Mouse (Mus musculus) intestine, postnatal 0 days (tissue): ENCODE data around the gene Slc37a4. TPM values are rescaled to one million over a fixed set of nuclear protein-coding genes. Genes with fewer than 3 reads are reported as not detected.
"Not testable (repeated sequence)": the region's sequence is repeated elsewhere in the genome, so short reads cannot be mapped to it uniquely, and the experiment has no call there.

Experiments
- ATAC-seq: fragments of 200-750 bp; cut with Nextera tagmentation; 2 replicates; pipeline ENCODE4 v1.8.0; 2017; ENCODE audit warnings: mild to moderate bottlenecking, moderate TSS enrichment, moderate library complexity
- H3K27ac ChIP-seq: fragments of 300-500 bp; sonication (generic); 2 replicates; pipeline ENCODE4 v1.5.1; 2014; ENCODE audit warnings: mild to moderate bottlenecking, low read depth, low read length, moderate library complexity
- H3K27me3 ChIP-seq: fragments of 300-500 bp; sonication (generic); replicated peaks from 2 replicates; pipeline ENCODE4 v1.6.1; 2014; ENCODE audit warnings: low read length, mixed read lengths; ENCODE audit not compliant: control insufficient read depth, insufficient read depth
- H3K36me3 ChIP-seq: fragments of 300-500 bp; sonication (generic); 2 replicates; pipeline ENCODE4 v1.6.1; 2014; ENCODE audit warnings: mild to moderate bottlenecking, moderate library complexity; ENCODE audit not compliant: control insufficient read depth, insufficient read depth
- H3K4me1 ChIP-seq: fragments of 300-500 bp; sonication (generic); replicated peaks from 2 replicates; pipeline ENCODE4 v1.6.1; 2014; ENCODE audit warnings: antibody characterized with exemption, low read length, mixed read lengths; ENCODE audit not compliant: control insufficient read depth, insufficient read depth
- H3K4me2 ChIP-seq: fragments of 300-500 bp; sonication (generic); replicated peaks from 2 replicates; pipeline ENCODE4 v1.6.1; 2014; ENCODE audit warnings: low read depth, mild to moderate bottlenecking, moderate library complexity
- H3K4me3 ChIP-seq: fragments of 300-500 bp; sonication (generic); 2 replicates; pipeline ENCODE4 v1.5.1; 2014; ENCODE audit warnings: low read depth, low read length
- H3K9ac ChIP-seq: fragments of 300-500 bp; sonication (generic); 2 replicates; pipeline ENCODE4 v1.6.1; 2014; ENCODE audit warnings: mild to moderate bottlenecking, low read depth, low read length
- H3K9me3 ChIP-seq: fragments of 300-500 bp; sonication (generic); 2 replicates; pipeline ENCODE4 v1.6.1; 2016; ENCODE audit warnings: mixed run types; ENCODE audit not compliant: control insufficient read depth
- CTCF ChIP-seq: sonication (generic); IDR thresholded peaks from 2 replicates; pipeline ENCODE4 v1.5.1; 2016; ENCODE audit warnings: low read depth, mild to moderate bottlenecking, control low read depth, antibody characterized with exemption, moderate library complexity
- WGBS: fragments of 180-500 bp; shearing (Covaris S2); extraction: QIAGEN DNeasy Blood & Tissue Kit; methylation state at CpG from one replicate; pipeline ENCODE4 v1.1.7; 2014; 5-methylcytosine and 5-hydroxymethylcytosine counted together
- polyA plus RNA-seq: library from polyadenylated mRNA; unstranded; fragments of >200 nt; fragmentation: Nextera tagmentation; extraction: Ambion mirVana; gene quantifications from 2 replicates; pipeline ENCODE4 v1.2.1, GENCODE M21; 2015

Slc37a4 gene
- polyA plus RNA-seq, 1 experiment from 2014 or later, result 150 TPM

DNA sequence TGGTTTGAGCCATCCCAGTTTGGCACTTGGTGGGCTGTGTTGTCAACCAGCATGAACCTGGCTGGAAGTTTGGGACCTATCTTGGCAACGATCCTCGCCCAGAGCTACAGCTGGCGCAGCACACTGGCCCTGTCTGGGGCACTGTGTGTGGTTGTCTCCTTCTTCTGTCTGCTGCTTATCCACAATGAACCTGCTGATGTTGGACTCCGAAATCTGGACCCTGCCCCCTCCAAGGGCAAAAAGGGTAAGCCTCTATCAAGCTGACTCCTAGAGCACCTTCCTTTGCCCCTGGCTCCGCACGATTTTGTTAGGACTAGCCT, 3.1 kb downstream of the Slc37a4 start:
- Histone ChIP-seq H3K4me3 (no peak overlapping the region; the same call in 1 of the 2 replicates), H3K9me3 (no peaks in the 10 kb centered on the region), H3K4me1 (0 out of 2 replicates have a peak, but pooled peaks cover 4% of the 10 kb centered on the region), H3K36me3 (peaks cover 48% of the 10 kb centered on the region), H3K9ac (peak overlapping the region; percentile 83), H3K27me3 (no peaks in the 10 kb centered on the region), H3K4me2 (peak overlapping the region; percentile 93), H3K27ac (peak overlapping the region; percentile 88)
- ATAC-seq, result no peak
- 86% methylated on average over 6 of the region's 6 CpGs for WGBS
- no peak for TF ChIP-seq CTCF

- 38% methylated on average over 4 of the region's 4 CpGs for WGBS
- peaks cover 53% of the 10 kb centered on the region for H3K36me3 ChIP-seq
- H3K27ac ChIP-seq, result peak overlapping the region; percentile 88
- 0 out of 2 replicates have a peak overlapping the region, but pooled peaks have one; percentile 93 for H3K4me2 ChIP-seq
- H3K27me3 ChIP-seq, result no peaks in the 10 kb centered on the region
- H3K9me3 ChIP-seq, result no peaks in the 10 kb centered on the region
- H3K4me1 ChIP-seq, result 0 out of 2 replicates have a peak, but pooled peaks cover 4% of the 10 kb centered on the region
- H3K4me3 ChIP-seq, result no peak overlapping the region
- ATAC-seq, result peak; percentile 55
- no peak overlapping the region for H3K9ac ChIP-seq
- TF ChIP-seq CTCF, result no peak
Observed at GRCm38 (mm10) chr9:44401081-44401480, 4.4 kb downstream of the Slc37a4 start.

GRCm38 (mm10) chr9:44405011-44405410, 8.4 kb downstream of the Slc37a4 start:
- H3K27me3 ChIP-seq, result no peaks in the 10 kb centered on the region
- no peak overlapping the region for H3K4me2 ChIP-seq
- TF ChIP-seq CTCF, result no peak
- 0 out of 2 replicates have a peak, but pooled peaks cover 4% of the 10 kb centered on the region for H3K4me1 ChIP-seq
- no peak for ATAC-seq
- WGBS, result 55% methylated on average over 3 of the region's 3 CpGs
- no peaks in the 10 kb centered on the region for H3K9me3 ChIP-seq
- peaks cover 61% of the 10 kb centered on the region for H3K36me3 ChIP-seq
- peak overlapping the region; percentile 35; the same call in 1 of the 2 replicates for H3K27ac ChIP-seq
- H3K9ac ChIP-seq, result no peak overlapping the region
- no peak overlapping the region for H3K4me3 ChIP-seq

GRCm38 (mm10) chr9:44406906-44407751, 10.5 kb downstream of the Slc37a4 start, which contains the start of the genes Rps25 and Trappc4:
Rps25 (plus strand) TSS chr9:44407139.
Trappc4 (minus strand) TSS chr9:44407600.
- Histone ChIP-seq H3K9me3 (no peaks in the 10 kb centered on the region), H3K4me1 (no peaks in the 10 kb centered on the region), H3K27me3 (no peaks in the 10 kb centered on the region), H3K27ac (peak within 1 kb of the TSS; percentile 85), H3K36me3 (peaks cover 55% of the 10 kb centered on the region), H3K9ac (peak within 1 kb of the TSS; percentile 71), H3K4me2 (peak within 1 kb of the TSS; percentile 67), H3K4me3 (peak within 1 kb of the TSS; percentile 87)
- peak; percentile 91 for ATAC-seq
- no peak; the same call in 1 of the 2 replicates for TF ChIP-seq CTCF
- under 1% methylated on average over 51 of the region's 51 CpGs for WGBS

DNA sequence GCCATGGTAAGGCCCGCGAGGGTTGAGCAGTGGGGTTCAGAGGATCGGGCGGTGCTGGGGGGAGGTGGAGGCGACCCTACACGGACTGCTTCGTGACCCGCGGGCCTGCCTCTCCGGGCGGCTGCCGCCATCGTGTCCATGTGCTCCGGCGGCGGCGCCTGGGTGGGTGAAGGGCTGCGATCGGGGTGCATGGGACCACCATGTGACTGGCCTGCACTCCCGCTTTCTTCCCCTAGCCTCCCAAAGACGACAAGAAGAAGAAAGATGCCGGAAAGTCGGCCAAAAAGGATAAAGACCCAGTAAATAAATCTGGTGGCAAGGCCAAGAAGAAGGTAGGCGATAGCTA, 11.1 kb downstream of the Slc37a4 start:
- no peaks in the 10 kb centered on the region for H3K4me1 ChIP-seq
- no peak for ATAC-seq
- no peaks in the 10 kb centered on the region for H3K27me3 ChIP-seq
- H3K4me3 ChIP-seq, result peak overlapping the region; percentile 87
- WGBS, result under 1% methylated on average over 24 of the region's 24 CpGs
- peak overlapping the region; percentile 67 for H3K4me2 ChIP-seq
- peaks cover 55% of the 10 kb centered on the region for H3K36me3 ChIP-seq
- TF ChIP-seq CTCF, result no peak
- peak overlapping the region; percentile 85 for H3K27ac ChIP-seq
- H3K9ac ChIP-seq, result peak overlapping the region; percentile 71
- no peaks in the 10 kb centered on the region for H3K9me3 ChIP-seq

GRCm38 (mm10) chr9:44408693-44409092, 12.0 kb downstream of the Slc37a4 start:
- not testable (repeated sequence) for H3K27ac ChIP-seq, H3K27me3 ChIP-seq, ATAC-seq, H3K4me1 ChIP-seq, H3K9me3 ChIP-seq
- Histone ChIP-seq H3K36me3 (peaks cover 52% of the 10 kb centered on the region), H3K4me2 (peak overlapping the region; percentile 67), H3K4me3 (peak overlapping the region; percentile 87; the same call in 1 of the 2 replicates), H3K9ac (peak overlapping the region; percentile 71; the same call in 1 of the 2 replicates)
- WGBS, result 73% methylated on average over 9 of the region's 9 CpGs
